Mouse (Mus musculus) T-cell, adult 2 months (primary cell): ENCODE results near the gene Gm11634.
"Not testable (repeated sequence)": the region's sequence is repeated elsewhere in the genome, so short reads cannot be mapped to it uniquely, and the experiment has no call there.

ENCODE experiments used
- DNase-seq: peaks from one replicate; pipeline ENCODE4 v3.0.0; 2022; ENCODE audit warnings: low spot score

Gm11634 gene

GRCm38 (mm10) chr11:101616948-101617767 lies 18.1 kb upstream of the Gm11634 start:
- DNase-seq, result no peak

- DNase-seq, result no peak
Observed at GRCm38 (mm10) chr11:101616104-101616503, 17.0 kb upstream of the Gm11634 start.

GRCm38 (mm10) chr11:101615380-101615779 lies 16.3 kb upstream of the Gm11634 start:
- no peak for DNase-seq

- no peak for DNase-seq
Observed at GRCm38 (mm10) chr11:101614116-101614515, 15.1 kb upstream of the Gm11634 start.

- no peak for DNase-seq
Observed at GRCm38 (mm10) chr11:101613596-101613995, 14.5 kb upstream of the Gm11634 start.

GRCm38 (mm10) chr11:101610445-101610844 lies 11.4 kb upstream of the Gm11634 start:
- DNase-seq, result no peak

GRCm38 (mm10) chr11:101607134-101607533 lies 8.1 kb upstream of the Gm11634 start:
- not testable (repeated sequence) for DNase-seq

- DNase-seq, result peak; percentile 81
Observed at GRCm38 (mm10) chr11:101604531-101605453, 5.7 kb upstream of the Gm11634 start.

GRCm38 (mm10) chr11:101604116-101604515 lies 5.1 kb upstream of the Gm11634 start:
- DNase-seq, result no peak

- DNase-seq, result peak; percentile 20
Observed at GRCm38 (mm10) chr11:101602491-101602890, 3.4 kb upstream of the Gm11634 start.

- DNase-seq, result no peak
Observed at GRCm38 (mm10) chr11:101589989-101590624, 8.9 kb downstream of the Gm11634 start.

GRCm38 (mm10) chr11:101589444-101589843 lies 9.6 kb downstream of the Gm11634 start:
- peak; percentile 67 for DNase-seq

- no peak for DNase-seq
Observed at GRCm38 (mm10) chr11:101588868-101589267, 10.2 kb downstream of the Gm11634 start.

- DNase-seq, result no peak
Observed at GRCm38 (mm10) chr11:101587676-101588075, 11.4 kb downstream of the Gm11634 start.

GRCm38 (mm10) chr11:101585805-101586204 lies 13.3 kb downstream of the Gm11634 start:
- no peak for DNase-seq

- not testable (repeated sequence) for DNase-seq
Observed at GRCm38 (mm10) chr11:101585031-101585430, 14.0 kb downstream of the Gm11634 start.

- no peak for DNase-seq
Observed at GRCm38 (mm10) chr11:101583205-101583604, 15.9 kb downstream of the Gm11634 start.

GRCm38 (mm10) chr11:101582054-101583035 lies 16.7 kb downstream of the Gm11634 start, which contains the start of gene Tmem106a:
TSS of gene Tmem106a (plus strand) at chr11:101582242.
- DNase-seq, result peak; percentile 52

GRCm38 (mm10) chr11:101581081-101581764 lies 17.8 kb downstream of the Gm11634 start:
- no peak for DNase-seq

- DNase-seq, result no peak
Observed at GRCm38 (mm10) chr11:101576116-101576515, 22.9 kb downstream of the Gm11634 start.
